Mouse (Mus musculus): ENCODE results near the gene Arsa.
"Not testable (repeated sequence)": the region's sequence is repeated elsewhere in the genome, so short reads cannot be mapped to it uniquely, and the experiment has no call there.

Arsa gene

GRCm38 (mm10) chr15:89462176-89462575 lies 15.0 kb downstream of the Arsa start:
- in situ Hi-C loops (cut with MboI; ENCODE audit: low pct_unique_long_range_greater_than_20kb in 1 of 2, low sequenced_read_pairs in 2 of 2, unreplicated experiment in 1 of 2) = no loop called here

GRCm38 (mm10) chr15:89461321-89461720 lies 15.9 kb downstream of the Arsa start:
- in situ Hi-C loops (cut with MboI; ENCODE audit: low pct_unique_long_range_greater_than_20kb in 1 of 2, low sequenced_read_pairs in 2 of 2, unreplicated experiment in 1 of 2) = no loop called here

GRCm38 (mm10) chr15:89460298-89460697 lies 16.9 kb downstream of the Arsa start:
- in situ Hi-C loops (cut with MboI; ENCODE audit: low pct_unique_long_range_greater_than_20kb in 1 of 2, low sequenced_read_pairs in 2 of 2, unreplicated experiment in 1 of 2) = no loop called here

DNA sequence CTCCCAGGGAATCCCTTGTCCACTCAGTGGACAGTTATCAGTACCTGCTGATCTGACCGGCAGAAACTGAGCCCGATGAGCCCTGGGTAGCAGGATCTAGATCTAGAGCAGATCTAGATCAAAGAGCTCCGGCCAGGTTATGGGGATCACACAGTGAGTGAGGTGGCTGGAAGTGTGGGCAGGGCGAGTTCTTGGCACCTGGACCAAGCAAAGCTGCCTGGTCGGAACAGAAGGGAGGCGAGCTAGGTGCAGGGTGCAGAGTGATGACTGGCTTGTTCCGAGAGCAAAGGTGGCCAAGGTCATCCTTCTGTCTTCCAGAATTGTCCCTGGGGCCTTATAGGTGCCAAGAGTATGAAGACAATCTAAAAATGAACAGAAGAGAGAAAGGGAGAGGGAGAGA lies 17.4 kb downstream of the Arsa start:
- in situ Hi-C loops (cut with MboI; ENCODE audit: low pct_unique_long_range_greater_than_20kb in 1 of 2, low sequenced_read_pairs in 2 of 2, unreplicated experiment in 1 of 2) = no loop called here

DNA sequence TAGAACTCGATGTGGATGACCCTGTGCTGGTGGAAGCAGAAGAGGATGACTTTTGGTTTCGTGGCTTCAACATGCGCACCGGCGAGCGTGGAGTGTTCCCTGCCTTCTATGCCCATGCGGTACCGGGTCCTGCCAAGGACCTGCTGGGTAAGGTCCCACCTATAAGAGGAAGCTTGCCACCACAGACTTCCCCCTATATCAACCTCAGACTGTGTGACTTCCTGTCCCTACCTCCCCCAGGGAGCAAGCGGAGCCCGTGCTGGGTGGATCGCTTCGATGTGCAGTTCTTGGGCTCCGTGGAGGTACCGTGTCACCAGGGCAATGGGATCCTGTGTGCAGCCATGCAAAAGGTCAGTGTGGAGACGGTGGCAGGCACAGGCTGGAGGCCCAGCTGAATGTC lies 18.3 kb downstream of the Arsa start:
- in situ Hi-C loops (cut with MboI; ENCODE audit: low pct_unique_long_range_greater_than_20kb in 1 of 2, low sequenced_read_pairs in 2 of 2, unreplicated experiment in 1 of 2) = no loop called here

- in situ Hi-C loops (cut with MboI; ENCODE audit: low pct_unique_long_range_greater_than_20kb in 1 of 2, low sequenced_read_pairs in 2 of 2, unreplicated experiment in 1 of 2) = no loop called here
Measured at GRCm38 (mm10) chr15:89455642-89456041, 21.6 kb downstream of the Arsa start.

- in situ Hi-C loops (cut with MboI; ENCODE audit: low pct_unique_long_range_greater_than_20kb in 1 of 2, low sequenced_read_pairs in 2 of 2, unreplicated experiment in 1 of 2) = no loop called here
Measured at GRCm38 (mm10) chr15:89454857-89455256, 22.4 kb downstream of the Arsa start.

GRCm38 (mm10) chr15:89453865-89454478 lies 23.3 kb downstream of the Arsa start, which contains the start of gene Mapk8ip2:
Mapk8ip2 (plus strand) TSS chr15:89453913.
- in situ Hi-C loops (cut with MboI; ENCODE audit: low pct_unique_long_range_greater_than_20kb in 1 of 2, low sequenced_read_pairs in 2 of 2, unreplicated experiment in 1 of 2) = no loop called here

GRCm38 (mm10) chr15:89452906-89453864 lies 24.0 kb downstream of the Arsa start:
- in situ Hi-C loops (cut with MboI; ENCODE audit: low pct_unique_long_range_greater_than_20kb in 1 of 2, low sequenced_read_pairs in 2 of 2, unreplicated experiment in 1 of 2) = no loop called here

GRCm38 (mm10) chr15:89442486-89443070 lies 34.6 kb downstream of the Arsa start:
- in situ Hi-C loops (cut with MboI; ENCODE audit: low pct_unique_long_range_greater_than_20kb in 1 of 2, low sequenced_read_pairs in 2 of 2, unreplicated experiment in 1 of 2) = no loop called here

GRCm38 (mm10) chr15:89435878-89436277 lies 41.3 kb downstream of the Arsa start:
- in situ Hi-C loops (cut with MboI; ENCODE audit: low pct_unique_long_range_greater_than_20kb in 1 of 2, low sequenced_read_pairs in 2 of 2, unreplicated experiment in 1 of 2) = no loop called here

DNA sequence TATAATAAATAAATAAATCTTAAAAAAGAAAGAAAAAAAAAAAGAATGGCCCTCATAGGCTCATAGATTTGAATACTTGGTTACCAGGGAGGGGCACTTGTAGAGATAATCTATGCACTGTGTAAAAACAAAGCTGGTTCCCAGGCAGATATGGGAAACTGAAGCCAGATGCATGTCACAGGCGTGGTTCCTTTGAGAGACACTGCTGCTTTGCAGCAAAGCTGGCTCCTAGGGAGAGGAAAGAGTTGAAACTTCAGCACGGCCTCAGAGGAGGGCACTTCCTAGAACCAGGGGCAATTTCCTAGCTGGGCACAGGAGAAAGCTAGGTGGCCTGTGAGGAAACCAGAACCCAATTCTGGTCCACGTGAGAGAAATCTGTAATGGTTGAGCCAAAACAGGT lies 43.1 kb downstream of the Arsa start:
- in situ Hi-C loops (cut with MboI; ENCODE audit: low pct_unique_long_range_greater_than_20kb in 1 of 2, low sequenced_read_pairs in 2 of 2, unreplicated experiment in 1 of 2) = no loop called here

DNA sequence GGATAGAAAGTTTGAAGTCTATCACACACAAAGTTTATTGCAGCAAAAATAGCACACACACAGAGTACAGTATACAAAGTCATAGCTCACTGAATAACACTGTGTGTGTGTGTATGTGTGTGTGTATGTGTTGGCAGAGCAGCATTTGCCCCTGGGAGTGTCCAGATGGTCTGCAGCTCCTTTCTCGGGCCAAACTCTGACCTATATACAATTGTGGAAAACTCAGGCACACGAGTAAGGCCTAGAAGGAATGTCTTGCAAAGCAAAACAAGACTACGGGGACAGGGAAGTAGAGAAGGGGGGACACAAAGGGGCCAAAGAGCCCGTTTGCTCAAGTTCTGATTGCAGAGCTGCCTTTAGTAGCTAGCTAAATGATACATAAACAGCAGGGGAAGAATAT lies 44.3 kb downstream of the Arsa start:
- in situ Hi-C loops (cut with MboI; ENCODE audit: low pct_unique_long_range_greater_than_20kb in 1 of 2, low sequenced_read_pairs in 2 of 2, unreplicated experiment in 1 of 2) = no loop called here

DNA sequence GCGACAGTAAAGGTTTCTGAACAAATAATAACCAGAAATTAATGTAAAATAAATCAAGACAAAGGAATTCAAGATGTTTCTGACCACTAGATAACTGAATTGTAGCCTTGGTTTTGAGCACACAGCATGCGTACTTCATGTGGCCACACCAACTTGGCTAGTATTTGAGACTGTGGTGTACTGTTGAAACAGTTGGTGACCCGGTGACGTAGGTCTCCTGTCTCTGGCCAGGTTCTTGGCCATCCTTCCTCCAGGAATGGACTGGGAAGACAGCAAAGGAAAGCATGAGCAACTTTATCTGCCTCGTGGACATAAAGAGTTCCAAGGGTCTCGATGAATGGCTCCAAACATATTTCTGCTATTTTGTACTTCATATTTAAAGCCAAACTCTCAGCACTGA lies 45.4 kb downstream of the Arsa start:
- in situ Hi-C loops (cut with MboI; ENCODE audit: low pct_unique_long_range_greater_than_20kb in 1 of 2, low sequenced_read_pairs in 2 of 2, unreplicated experiment in 1 of 2) = no loop called here

DNA sequence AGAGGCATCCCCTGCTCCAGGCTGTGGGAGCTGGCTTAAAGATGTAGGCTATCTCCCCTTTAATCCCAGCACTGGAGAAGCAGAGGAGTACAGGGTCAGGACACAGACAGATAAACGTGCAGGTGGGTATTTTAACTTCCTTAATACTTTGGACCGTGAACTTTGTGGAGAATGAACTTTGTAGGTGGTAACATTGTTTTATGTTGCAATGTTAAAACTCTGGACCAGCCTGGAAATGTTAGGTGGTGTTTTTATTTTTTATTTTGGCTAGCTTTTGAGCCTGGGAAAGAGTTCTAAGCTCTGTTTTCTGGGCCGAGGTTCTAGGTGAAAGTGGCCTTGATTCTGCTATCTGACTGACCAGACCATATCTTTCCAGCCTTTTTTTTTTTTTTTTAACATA lies 46.0 kb downstream of the Arsa start:
- in situ Hi-C loops (cut with MboI; ENCODE audit: low pct_unique_long_range_greater_than_20kb in 1 of 2, low sequenced_read_pairs in 2 of 2, unreplicated experiment in 1 of 2) = no loop called here

DNA sequence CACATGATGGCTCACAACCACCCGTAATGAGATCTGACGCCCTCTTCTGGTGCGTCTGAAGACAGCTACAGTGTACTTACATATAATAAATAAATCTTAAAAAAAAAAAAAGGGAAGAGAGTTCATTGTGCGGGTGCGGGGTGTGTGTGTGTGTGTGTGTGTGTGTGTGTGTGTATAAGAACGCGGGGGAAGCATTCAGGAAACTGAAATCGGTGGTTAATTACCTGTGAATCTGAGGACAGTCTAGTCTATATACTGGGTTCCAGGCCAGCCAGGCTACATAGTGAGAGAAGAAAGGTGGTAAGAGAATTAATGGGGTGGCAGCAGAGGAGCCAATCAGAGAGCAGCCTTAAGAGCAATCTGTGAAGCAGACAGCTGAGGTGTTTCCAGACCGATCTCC lies 46.5 kb downstream of the Arsa start:
- in situ Hi-C loops (cut with MboI; ENCODE audit: low pct_unique_long_range_greater_than_20kb in 1 of 2, low sequenced_read_pairs in 2 of 2, unreplicated experiment in 1 of 2) = not testable (repeated sequence)

DNA sequence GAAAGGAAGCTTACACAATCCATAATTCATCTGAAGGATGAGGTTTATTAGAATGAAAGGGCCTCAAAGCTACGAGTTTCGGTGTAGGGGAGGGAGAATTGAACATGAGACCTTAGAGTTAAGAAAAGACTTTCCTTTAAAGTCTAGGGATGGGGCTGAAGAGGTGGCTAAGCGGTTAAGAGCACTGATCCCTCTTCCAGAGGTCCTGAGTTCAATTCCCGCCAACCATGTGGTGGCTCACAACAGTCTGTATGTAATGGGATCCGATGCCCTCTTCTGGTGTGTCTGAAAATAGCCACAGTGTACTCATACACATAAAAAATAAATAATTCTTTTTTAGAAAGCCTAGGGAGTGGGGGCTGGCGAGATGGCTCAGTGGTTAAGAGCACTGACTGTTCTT lies 46.9 kb downstream of the Arsa start:
- in situ Hi-C loops (cut with MboI; ENCODE audit: low pct_unique_long_range_greater_than_20kb in 1 of 2, low sequenced_read_pairs in 2 of 2, unreplicated experiment in 1 of 2) = no loop called here

- in situ Hi-C loops (cut with MboI; ENCODE audit: low pct_unique_long_range_greater_than_20kb in 1 of 2, low sequenced_read_pairs in 2 of 2, unreplicated experiment in 1 of 2) = no loop called here
Measured at GRCm38 (mm10) chr15:89429352-89430221, 47.6 kb downstream of the Arsa start, which contains the start of the genes C730034F03Rik, Gm44502 and Chkb. C730034F03Rik (plus strand) TSS chr15:89429589. Gm44502 (minus strand) TSS chr15:89429696. Chkb (minus strand) TSS chr15:89429908.

All from mouse embryonic stem cell (cell line).